Mouse (Mus musculus) forebrain, embryonic 11.5 days (tissue): ENCODE measurements at regions not wholly inside any gene's neighbourhood (a gene's known extent, or its start where the extent isn't known, plus 50 kb on each side); places are given as distances from the start of the nearest gene placed in this dataset. TPM values are rescaled to one million over a fixed set of nuclear protein-coding genes. Genes with fewer than 3 reads are reported as not detected.
"Not testable (repeated sequence)": the region's sequence is repeated elsewhere in the genome, so short reads cannot be mapped to it uniquely, and the experiment has no call there.

ENCODE experiments used
- ATAC-seq: fragments of 200-750 bp; cut with Nextera tagmentation; replicated peaks from 2 replicates; pipeline ENCODE4 v1.8.0; 2017; ENCODE audit warnings: moderate TSS enrichment; ENCODE audit not compliant: low FRiP score
- DNase-seq: peaks from one replicate; pipeline ENCODE4 v3.0.0-alpha.2; 2017; ENCODE audit warnings: low spot score
- H3K27ac ChIP-seq: fragments of 300-500 bp; sonication (generic); 2 replicates; pipeline ENCODE4 v1.5.1; 2014; ENCODE audit warnings: low read depth, low read length
- H3K27me3 ChIP-seq: fragments of 300-500 bp; sonication (generic); 2 replicates; pipeline ENCODE4 v1.6.1; 2014; ENCODE audit warnings: mild to moderate bottlenecking, low read length, mixed read lengths; ENCODE audit not compliant: control insufficient read depth, insufficient read depth
- H3K36me3 ChIP-seq: fragments of 300-500 bp; sonication (generic); 2 replicates; pipeline ENCODE4 v1.6.1; 2014; ENCODE audit warnings: mild to moderate bottlenecking, low read length, moderate library complexity, mixed read lengths; ENCODE audit not compliant: control insufficient read depth, insufficient read depth
- H3K4me1 ChIP-seq: fragments of 300-500 bp; sonication (generic); replicated peaks from 2 replicates; pipeline ENCODE4 v1.6.1; 2014; ENCODE audit warnings: low read length, mixed read lengths; ENCODE audit not compliant: control insufficient read depth, insufficient read depth
- H3K4me2 ChIP-seq: fragments of 300-500 bp; sonication (generic); 2 replicates; pipeline ENCODE4 v1.6.1; 2014; ENCODE audit warnings: low read depth, mild to moderate bottlenecking, low read length, moderate library complexity, mixed read lengths; ENCODE audit not compliant: severe bottlenecking
- H3K4me3 ChIP-seq: fragments of 300-500 bp; sonication (generic); 2 replicates; pipeline ENCODE4 v1.5.1; 2014; ENCODE audit warnings: low read depth, low read length
- H3K9ac ChIP-seq: fragments of 300-500 bp; sonication (generic); 2 replicates; pipeline ENCODE4 v1.6.1; 2014; ENCODE audit warnings: low read length
- H3K9me3 ChIP-seq: fragments of 300-500 bp; sonication (generic); 2 replicates; pipeline ENCODE4 v1.6.1; 2016; ENCODE audit warnings: low read length, mixed read lengths; ENCODE audit not compliant: control insufficient read depth
- WGBS: fragments of 180-500 bp; shearing (Covaris S2); extraction: QIAGEN DNeasy Blood & Tissue Kit; methylation state at CpG from one replicate; pipeline ENCODE4 v1.1.7; 2014; 5-methylcytosine and 5-hydroxymethylcytosine counted together
- microRNA-seq: library from miRNA; unstranded; fragments of <30 nt; microRNA quantifications from one replicate; pipeline ENCODE4, GENCODE M21; 2016; ENCODE audit not compliant: insufficient number of aligned reads

GRCm38 (mm10) chr7:113711356-113711755 lies 54.4 kb upstream of the Spon1 start:
- H3K9ac ChIP-seq, H3K27me3 ChIP-seq, DNase-seq, H3K4me3 ChIP-seq, H3K4me2 ChIP-seq, H3K36me3 ChIP-seq, H3K9me3 ChIP-seq, ATAC-seq, H3K4me1 ChIP-seq, H3K27ac ChIP-seq: not testable (repeated sequence)
- 83% methylated on average over 3 of the region's 3 CpGs for WGBS

Small RNA genes in the stretch of these regions (microRNA-seq; reads per million reads assigned to microRNA genes)
- not detected for gene Gm23700
